Mouse (Mus musculus): ENCODE data around the gene Spata2. TPM values are rescaled to one million over a fixed set of nuclear protein-coding genes. Genes with fewer than 3 reads are reported as not detected.

Gene Spata2
- polyA plus RNA-seq, 1 experiment from 2014 or later: 23.6 TPM

DNA sequence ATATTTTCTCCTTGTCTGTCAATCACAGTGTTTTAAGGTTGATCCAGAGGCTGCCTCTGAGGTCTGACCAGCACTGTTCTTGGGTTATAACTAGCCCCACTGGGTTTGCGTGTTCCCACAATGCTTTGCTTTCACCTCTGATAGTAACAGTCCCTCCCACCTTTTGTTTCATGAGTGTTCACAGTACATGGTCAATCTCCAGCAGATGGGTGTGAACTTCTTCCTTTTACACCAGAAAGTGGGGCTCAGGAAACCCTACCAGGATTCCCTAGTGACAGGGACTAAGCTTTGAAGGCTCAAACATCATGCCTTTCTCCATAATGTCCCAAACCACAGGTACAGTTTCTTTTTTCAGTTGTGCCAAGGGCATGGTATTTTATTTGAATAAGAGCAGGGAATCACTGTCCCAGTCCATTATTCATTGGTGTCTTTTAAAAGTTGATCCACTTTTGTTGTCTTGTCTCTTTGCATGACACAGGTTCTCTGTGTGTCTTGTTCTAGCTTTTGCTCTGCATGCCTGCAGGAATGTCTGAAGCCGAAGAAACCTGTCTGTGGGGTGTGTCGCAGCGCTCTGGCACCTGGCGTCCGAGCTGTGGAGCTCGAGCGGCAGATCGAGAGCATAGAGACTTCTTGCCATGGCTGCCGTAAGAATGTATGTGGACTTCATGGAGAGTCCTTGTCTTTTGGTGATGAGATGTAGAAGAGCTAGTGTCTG lies 14.0 kb upstream of the Spata2 start:
- Histone ChIP-seq H3K9ac (replicated peaks) (no peak overlapping the region), H3K36me3 (peaks cover 54% of the 10 kb centered on the region), H3K4me2 (replicated peaks) (no peak overlapping the region), H3K9me3 (no peaks in the 10 kb centered on the region), H3K4me1 (peaks cover 28% of the 10 kb centered on the region), H3K27ac (replicated peaks) (no peak overlapping the region), H3K4me3 (no peak overlapping the region), H3K27me3 (no peaks in the 10 kb centered on the region)
- ATAC-seq (ENCODE audit: low FRiP score, low read depth): no peak
- WGBS: 96% methylated on average over 10 of the region's 10 CpGs

DNA sequence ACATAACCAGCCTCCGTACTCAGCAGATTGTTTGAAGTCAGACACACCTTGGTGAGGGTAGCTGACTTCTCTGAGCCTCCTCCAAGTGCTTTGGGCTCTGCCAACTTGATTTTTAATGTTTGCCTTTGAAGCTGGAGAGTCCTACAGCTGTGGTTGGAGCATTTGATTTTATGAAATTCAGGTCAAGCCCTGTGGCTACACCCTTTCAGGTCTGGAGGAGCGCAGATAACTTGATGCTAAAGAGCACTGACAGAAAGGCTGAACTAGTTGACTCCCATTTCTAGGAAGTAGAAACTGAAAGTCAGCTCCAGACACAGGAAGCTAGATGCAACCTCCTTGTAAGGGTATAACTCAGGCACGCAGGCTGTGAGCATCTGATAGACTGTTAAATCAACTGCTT lies 12.4 kb upstream of the Spata2 start:
- no peak for ATAC-seq (ENCODE audit: low FRiP score, low read depth)
- peaks cover 39% of the 10 kb centered on the region for H3K36me3 ChIP-seq
- H3K4me3 ChIP-seq: peak overlapping the region; percentile 95
- H3K4me2 ChIP-seq (replicated peaks): peak overlapping the region; percentile 92
- no peaks in the 10 kb centered on the region for H3K27me3 ChIP-seq
- H3K4me1 ChIP-seq: peaks cover 28% of the 10 kb centered on the region
- H3K9ac ChIP-seq (replicated peaks): 0 out of 2 replicates have a peak overlapping the region, but pooled peaks have one; percentile 11
- no peaks in the 10 kb centered on the region for H3K9me3 ChIP-seq
- no peak overlapping the region for H3K27ac ChIP-seq (replicated peaks)
- WGBS: 85% methylated on average over 3 of the region's 3 CpGs

DNA sequence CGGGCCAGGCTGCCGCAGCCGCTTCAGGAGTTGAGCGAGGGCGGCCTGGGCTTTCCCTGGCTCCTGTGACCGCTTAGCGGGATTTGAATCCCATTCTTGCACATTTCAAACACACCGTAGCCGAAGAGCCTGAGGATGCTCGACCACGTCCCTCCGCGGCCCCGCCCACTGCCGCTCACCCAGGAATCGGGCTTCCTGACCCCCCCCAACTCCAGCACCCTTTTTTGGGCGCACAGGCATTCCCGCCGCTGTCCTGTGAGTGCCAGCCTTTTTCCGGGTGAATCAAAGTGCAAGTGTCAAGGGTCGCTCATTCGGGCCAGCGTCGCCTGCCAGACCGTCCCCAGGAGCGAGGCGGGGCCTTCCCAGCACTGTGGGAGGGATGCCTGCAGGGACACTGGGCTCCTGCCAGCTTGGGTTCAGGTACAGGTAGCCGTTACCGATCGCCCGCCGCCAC lies 11.2 kb upstream of the Spata2 start:
- peaks cover 27% of the 10 kb centered on the region for H3K36me3 ChIP-seq
- H3K9ac ChIP-seq (replicated peaks): peak overlapping the region; percentile 95
- WGBS: under 1% methylated on average over 32 of the region's 32 CpGs
- H3K9me3 ChIP-seq: no peaks in the 10 kb centered on the region
- peak overlapping the region; percentile 80 for H3K27ac ChIP-seq (replicated peaks)
- H3K4me3 ChIP-seq: peak overlapping the region; percentile 95
- ATAC-seq (ENCODE audit: low FRiP score, low read depth): peak; percentile 21
- no peaks in the 10 kb centered on the region for H3K27me3 ChIP-seq
- peak overlapping the region; percentile 92 for H3K4me2 ChIP-seq (replicated peaks)
- peaks cover 28% of the 10 kb centered on the region for H3K4me1 ChIP-seq

DNA sequence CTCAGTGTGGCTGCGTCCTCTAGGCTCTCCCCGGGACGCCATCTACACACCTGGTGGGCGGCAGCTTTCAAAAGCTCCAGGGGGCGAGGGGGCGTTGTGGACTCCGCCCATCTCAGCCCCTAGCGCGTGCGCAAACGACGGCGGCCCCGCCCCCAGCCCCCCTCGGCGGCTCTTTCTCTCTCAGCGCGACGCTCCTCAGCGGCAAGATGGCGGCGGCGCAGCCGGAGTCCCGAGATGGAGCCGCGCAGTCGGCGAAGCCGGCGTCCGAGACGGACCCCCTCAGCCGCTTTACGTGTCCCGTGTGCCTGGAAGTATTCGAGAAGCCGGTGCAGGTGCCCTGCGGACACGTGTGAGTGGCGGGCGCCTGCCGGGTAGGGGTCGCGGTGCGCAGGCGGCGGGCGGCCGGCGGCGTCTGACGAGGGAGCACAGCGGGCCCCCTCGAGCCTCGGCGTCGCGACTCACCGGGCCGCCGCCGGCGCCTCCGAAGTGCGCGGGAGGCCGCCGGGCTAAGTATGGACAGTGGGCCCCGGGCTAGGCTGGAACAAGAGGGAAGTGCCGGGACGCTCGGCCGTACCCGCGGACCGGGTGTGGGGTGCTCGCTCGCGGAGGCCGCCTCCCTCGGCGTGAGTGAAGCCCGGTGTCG lies 10.7 kb upstream of the Spata2 start:
- peak overlapping the region; percentile 80 for H3K27ac ChIP-seq (replicated peaks)
- H3K4me1 ChIP-seq: peaks cover 28% of the 10 kb centered on the region
- H3K9ac ChIP-seq (replicated peaks): peak overlapping the region; percentile 95
- peaks cover 21% of the 10 kb centered on the region for H3K36me3 ChIP-seq
- peak; percentile 88 for ATAC-seq (ENCODE audit: low FRiP score, low read depth)
- H3K27me3 ChIP-seq: no peaks in the 10 kb centered on the region
- H3K9me3 ChIP-seq: no peaks in the 10 kb centered on the region
- H3K4me3 ChIP-seq: peak overlapping the region; percentile 95
- WGBS: under 1% methylated on average over 81 of the region's 85 CpGs
- peak overlapping the region; percentile 92 for H3K4me2 ChIP-seq (replicated peaks)

DNA sequence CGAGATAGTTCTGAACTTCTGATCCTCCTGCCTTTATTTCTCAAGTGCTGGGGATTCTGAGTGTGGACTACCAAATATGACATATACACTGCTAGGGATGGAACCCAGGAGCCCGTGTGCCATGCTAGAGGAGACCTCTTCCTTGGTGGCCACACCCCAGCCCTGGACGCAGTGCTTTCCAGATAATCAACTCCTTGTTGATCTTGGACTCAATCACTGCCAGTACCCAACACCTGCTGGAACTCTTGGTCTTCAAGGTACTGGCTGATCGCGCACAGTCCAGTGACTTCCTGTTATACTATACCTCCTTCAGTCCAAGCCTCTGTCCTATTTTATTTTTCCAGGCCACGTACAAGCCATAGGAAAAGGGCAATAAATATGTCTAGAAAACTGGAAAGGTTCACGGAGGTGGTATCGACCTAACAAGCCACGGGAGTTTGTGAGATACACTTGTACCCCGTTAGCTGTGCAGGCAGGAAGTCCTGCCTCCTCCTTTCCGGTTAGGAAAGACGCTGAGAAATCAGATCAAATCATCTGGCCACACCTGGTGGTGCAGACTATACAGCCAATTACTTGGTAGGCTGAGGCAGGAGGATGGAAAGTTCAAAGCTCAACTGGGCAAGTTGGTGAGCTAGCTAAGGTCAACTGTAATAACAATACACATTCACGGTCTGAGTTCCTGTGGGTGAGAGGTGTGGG lies 10.0 kb upstream of the Spata2 start:
- Histone ChIP-seq H3K9me3 (no peaks in the 10 kb centered on the region), H3K36me3 (peaks cover 15% of the 10 kb centered on the region), H3K4me2 (replicated peaks) (peak overlapping the region; percentile 92), H3K9ac (replicated peaks) (peak overlapping the region; percentile 95), H3K4me1 (peaks cover 28% of the 10 kb centered on the region), H3K27ac (replicated peaks) (0 out of 2 replicates have a peak overlapping the region, but pooled peaks have one; percentile 80), H3K4me3 (peak overlapping the region; percentile 95), H3K27me3 (no peaks in the 10 kb centered on the region)
- no peak for ATAC-seq (ENCODE audit: low FRiP score, low read depth)
- 54% methylated on average over 13 of the region's 13 CpGs for WGBS

DNA sequence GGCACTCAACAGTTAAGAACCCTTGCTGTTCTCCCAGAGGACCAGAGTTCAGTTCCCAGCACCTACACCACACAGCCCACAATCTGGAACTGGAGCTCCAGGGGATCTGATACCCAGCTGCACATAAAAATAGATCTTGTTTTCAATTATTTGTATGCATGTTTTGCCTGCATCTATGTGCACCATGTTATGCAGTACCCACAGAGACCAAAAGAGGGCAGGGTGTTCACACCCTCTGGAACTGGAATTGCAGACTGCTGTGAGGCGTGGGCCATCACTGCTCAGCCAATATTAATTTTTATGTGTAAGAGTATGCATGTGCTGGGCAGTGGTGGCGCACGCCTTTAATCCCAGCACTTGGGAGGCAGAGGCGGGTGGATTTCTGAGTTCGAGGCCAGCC lies 4.6 kb upstream of the Spata2 start:
- no peak overlapping the region for H3K4me2 ChIP-seq (replicated peaks)
- no peak for ATAC-seq (ENCODE audit: low FRiP score, low read depth)
- H3K4me1 ChIP-seq: 0 out of 2 replicates have a peak, but pooled peaks cover 6% of the 10 kb centered on the region
- H3K36me3 ChIP-seq: 0 out of 2 replicates have a peak, but pooled peaks cover 4% of the 10 kb centered on the region
- no peaks in the 10 kb centered on the region for H3K9me3 ChIP-seq
- WGBS: 75% methylated on average over 5 of the region's 5 CpGs
- no peak overlapping the region for H3K4me3 ChIP-seq
- no peak overlapping the region for H3K27ac ChIP-seq (replicated peaks)
- H3K9ac ChIP-seq (replicated peaks): no peak overlapping the region
- H3K27me3 ChIP-seq: no peaks in the 10 kb centered on the region

DNA sequence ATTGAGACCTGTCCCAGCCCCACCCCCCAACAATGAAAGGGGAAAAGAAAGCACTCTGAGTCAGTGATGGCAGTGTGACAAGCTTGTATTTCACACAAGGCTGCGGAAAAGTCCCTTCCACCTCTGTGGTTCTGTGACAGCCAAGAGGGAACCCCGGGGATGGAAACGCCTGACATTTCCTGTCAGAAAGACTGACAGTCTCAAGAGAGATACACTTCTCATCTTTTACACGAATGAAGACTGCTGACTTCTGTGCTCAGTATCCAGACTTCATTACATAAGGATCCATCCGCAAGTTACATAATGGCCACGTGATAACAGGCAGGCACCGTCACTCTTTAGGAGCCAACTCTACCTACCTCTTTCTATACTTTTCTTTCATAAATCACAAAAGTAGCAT lies 3.8 kb upstream of the Spata2 start:
- Histone ChIP-seq H3K36me3 (0 out of 2 replicates have a peak, but pooled peaks cover 4% of the 10 kb centered on the region), H3K9ac (replicated peaks) (no peak overlapping the region), H3K27me3 (no peaks in the 10 kb centered on the region), H3K4me1 (peaks cover 13% of the 10 kb centered on the region), H3K27ac (replicated peaks) (no peak overlapping the region), H3K9me3 (no peaks in the 10 kb centered on the region), H3K4me3 (no peak overlapping the region), H3K4me2 (replicated peaks) (no peak overlapping the region)
- no peak for ATAC-seq (ENCODE audit: low FRiP score, low read depth)
- WGBS: 87% methylated on average over 7 of the region's 7 CpGs

DNA sequence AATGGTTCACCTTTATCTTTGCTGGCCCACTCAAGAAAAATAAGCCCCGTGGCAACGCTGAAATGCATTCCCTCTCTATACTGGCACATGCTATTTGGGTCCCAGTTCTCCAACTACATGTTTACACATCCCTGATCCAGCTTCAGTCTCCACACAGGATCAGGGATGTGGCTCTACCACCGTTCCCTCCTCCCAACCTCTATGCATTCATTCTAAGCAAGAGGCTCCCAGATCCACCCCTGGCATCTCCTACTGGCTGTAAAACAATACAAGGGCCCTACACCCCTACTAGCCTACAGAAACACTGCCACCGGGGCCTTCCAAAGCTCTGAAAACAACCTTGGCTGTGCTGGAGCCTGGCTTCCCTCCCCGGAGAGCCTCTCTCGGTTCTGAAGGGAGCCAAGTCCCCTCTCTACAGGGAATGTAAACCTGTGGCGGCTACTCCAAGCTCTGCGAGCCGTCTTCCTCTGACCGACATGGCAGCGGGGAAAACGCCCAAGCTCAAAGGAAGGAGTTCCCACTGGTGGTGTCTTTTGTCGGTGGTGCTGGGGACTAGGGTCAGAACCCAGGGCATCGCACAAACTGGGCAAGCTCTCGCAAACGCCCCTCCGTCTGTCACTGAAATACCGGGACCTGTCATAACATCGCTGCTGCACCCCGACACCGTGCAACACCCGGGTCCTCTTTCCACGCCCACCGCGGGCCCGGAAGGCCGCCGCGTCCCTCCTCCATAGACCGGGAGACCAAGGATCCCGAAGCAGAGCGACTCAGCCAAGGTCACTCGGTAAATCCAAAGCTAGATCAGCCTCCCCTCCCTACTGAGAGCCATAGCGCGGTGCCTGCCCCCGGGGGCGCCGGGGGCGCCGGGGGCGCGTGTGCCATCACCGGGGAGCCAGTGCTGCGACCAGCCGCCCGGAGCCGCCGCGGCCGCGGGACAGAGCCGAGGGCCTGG lies 654 bp downstream of the Spata2 start, which contains the start of gene Rnf114:
Gene Rnf114, plus strand, starts transcription at position 889 of the 952 bp plus-strand sequence.
- peak within 1 kb of the TSS; percentile 99 for H3K27ac ChIP-seq (replicated peaks)
- WGBS: 4% methylated on average over 52 of the region's 52 CpGs
- peak; percentile 35 for ATAC-seq (ENCODE audit: low FRiP score, low read depth)
- peak within 1 kb of the TSS; percentile 94 for H3K9ac ChIP-seq (replicated peaks)
- no peaks in the 10 kb centered on the region for H3K27me3 ChIP-seq
- peak within 1 kb of the TSS; percentile 99 for H3K4me2 ChIP-seq (replicated peaks)
- H3K36me3 ChIP-seq: 0 out of 2 replicates have a peak, but pooled peaks cover 12% of the 10 kb centered on the region
- H3K4me3 ChIP-seq: peak within 1 kb of the TSS; percentile 88
- H3K9me3 ChIP-seq: no peaks in the 10 kb centered on the region
- peaks cover 22% of the 10 kb centered on the region for H3K4me1 ChIP-seq

DNA sequence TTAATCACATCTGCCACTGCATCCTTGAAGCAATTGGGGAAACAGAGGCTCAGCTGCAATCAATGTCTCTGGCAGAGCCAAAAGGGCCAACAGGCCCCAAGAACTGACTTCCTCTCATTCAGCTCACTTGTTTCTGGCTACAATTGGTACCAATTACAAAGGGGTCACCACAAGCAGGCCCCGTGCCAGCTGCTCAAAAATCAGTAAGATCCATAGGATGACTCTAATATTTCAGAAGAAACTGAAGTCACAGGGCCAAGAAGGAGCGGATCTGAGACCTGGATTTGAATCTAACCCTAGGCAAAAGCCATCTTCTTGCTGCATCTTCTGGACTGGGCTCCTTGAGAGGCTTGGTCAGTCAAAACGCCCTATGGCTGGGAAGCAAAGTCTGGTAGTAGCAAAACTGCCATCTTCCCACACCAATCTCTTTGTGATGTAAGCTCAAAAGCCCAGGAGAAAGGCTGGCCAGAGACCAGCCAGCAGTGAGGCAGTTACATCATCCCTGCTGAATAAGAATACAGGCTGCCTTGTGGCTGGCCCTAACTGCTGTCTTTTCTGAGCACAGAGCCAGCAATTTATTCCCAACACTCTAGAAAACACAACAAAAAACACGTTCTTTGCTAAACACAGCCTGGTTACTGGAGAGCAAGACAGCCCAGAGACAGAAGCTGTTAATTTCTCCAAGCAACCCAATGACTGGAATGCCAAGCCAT lies 1.7 kb downstream of the Spata2 start:
- 74% methylated on average over 4 of the region's 4 CpGs for WGBS
- Histone ChIP-seq H3K36me3 (0 out of 2 replicates have a peak, but pooled peaks cover 12% of the 10 kb centered on the region), H3K4me1 (peaks cover 22% of the 10 kb centered on the region), H3K27me3 (no peaks in the 10 kb centered on the region), H3K9ac (replicated peaks) (peak overlapping the region; percentile 94), H3K9me3 (no peaks in the 10 kb centered on the region), H3K4me2 (replicated peaks) (peak overlapping the region; percentile 99), H3K4me3 (peak overlapping the region; percentile 88; the same call in 1 of the 2 replicates), H3K27ac (replicated peaks) (no peak overlapping the region)
- ATAC-seq (ENCODE audit: low FRiP score, low read depth): no peak

DNA sequence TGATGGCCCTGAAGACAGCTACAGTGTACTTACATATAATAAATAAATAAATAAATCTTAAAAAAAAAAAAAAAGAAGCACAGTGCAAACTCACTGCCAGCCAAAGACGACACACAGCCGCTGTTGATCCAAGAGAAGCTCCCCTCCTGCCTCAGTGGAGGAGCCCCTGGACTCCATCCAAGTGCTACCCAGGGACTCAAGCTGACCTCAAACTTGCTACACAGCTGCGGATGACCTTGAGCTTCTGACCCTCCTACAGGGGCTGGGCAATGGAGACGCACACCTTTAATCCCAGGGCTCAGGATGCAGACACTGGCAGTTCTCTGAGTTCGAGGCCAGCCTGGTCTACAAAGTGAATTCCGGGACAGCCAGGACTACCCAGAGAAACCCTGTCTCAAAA lies 4.7 kb downstream of the Spata2 start:
- no peak overlapping the region for H3K4me3 ChIP-seq
- H3K9me3 ChIP-seq: no peaks in the 10 kb centered on the region
- H3K4me2 ChIP-seq (replicated peaks): no peak overlapping the region
- H3K27ac ChIP-seq (replicated peaks): no peak overlapping the region
- peaks cover 16% of the 10 kb centered on the region for H3K4me1 ChIP-seq
- H3K36me3 ChIP-seq: peaks cover 31% of the 10 kb centered on the region
- ATAC-seq (ENCODE audit: low FRiP score, low read depth): no peak
- H3K9ac ChIP-seq (replicated peaks): no peak overlapping the region
- 88% methylated on average over 6 of the region's 6 CpGs for WGBS
- H3K27me3 ChIP-seq: no peaks in the 10 kb centered on the region
